Mouse (Mus musculus) liver, embryonic 12.5 days (tissue): Measurements from ENCODE around the gene Tax1bp3. TPM values are rescaled to one million over a fixed set of nuclear protein-coding genes. Genes with fewer than 3 reads are reported as not detected.

ENCODE experiments used
- polyA plus RNA-seq: library from polyadenylated mRNA; unstranded; fragments of >200 nt; fragmentation: Nextera tagmentation; extraction: Ambion mirVana; gene quantifications from 2 replicates; pipeline ENCODE4 v1.2.1, GENCODE M21; 2016

Tax1bp3 gene
- polyA plus RNA-seq, 1 experiment from 2014 or later: 44.5 TPM

Other genes with a start within 250 kb of the Tax1bp3 start
- gene Atp2a3, start 215.9 kb upstream of the Tax1bp3 start, polyA plus RNA-seq: 17.5 and 18.9 TPM in 2 replicates
- 12.7 and 15.0 TPM in 2 replicates for gene P2rx1, start 178.0 kb upstream of the Tax1bp3 start, polyA plus RNA-seq
- gene Camkk1, start 158.1 kb upstream of the Tax1bp3 start, polyA plus RNA-seq: 1.8 and 1.9 TPM in 2 replicates
- 7.5 and 7.9 TPM in 2 replicates for gene Ncbp3, start 129.3 kb upstream of the Tax1bp3 start, polyA plus RNA-seq
- gene Itgae, start 86.5 kb upstream of the Tax1bp3 start, polyA plus RNA-seq: 0.14 and 0.19 TPM in 2 replicates
- 18.4 and 18.5 TPM in 2 replicates for gene Haspin, start 38.8 kb upstream of the Tax1bp3 start, polyA plus RNA-seq
- gene P2rx5, start 16.7 kb upstream of the Tax1bp3 start, polyA plus RNA-seq: 0.32 and 0.54 TPM in 2 replicates
- 108 and 110 TPM in 2 replicates for gene Emc6, start within 50 bp of the Tax1bp3 start, polyA plus RNA-seq
- gene Ctns, start 22.0 kb downstream of the Tax1bp3 start, polyA plus RNA-seq: 7.5 and 8.2 TPM in 2 replicates
- 2.1 and 2.3 TPM in 2 replicates for gene Shpk, start 22.4 kb downstream of the Tax1bp3 start, polyA plus RNA-seq
- gene Trpv1, start 57.2 kb downstream of the Tax1bp3 start, polyA plus RNA-seq: not detected in 2 replicates
- not detected in 2 replicates for gene Trpv3, start 90.3 kb downstream of the Tax1bp3 start, polyA plus RNA-seq
- 1.1 and 1.2 TPM in 2 replicates for gene Aspa, start 152.5 kb downstream of the Tax1bp3 start, polyA plus RNA-seq
- gene Gm49340, start 152.7 kb downstream of the Tax1bp3 start, polyA plus RNA-seq: not detected in 2 replicates
- gene Spata22, start 152.7 kb downstream of the Tax1bp3 start, polyA plus RNA-seq: 1.0 and 1.9 TPM in 2 replicates
- not detected in 2 replicates for gene Olfr20, start 173.7 kb downstream of the Tax1bp3 start, polyA plus RNA-seq
- gene Olfr376, start 194.2 kb downstream of the Tax1bp3 start, polyA plus RNA-seq: not detected in 2 replicates
- not detected in 2 replicates for gene Olfr1, start 222.5 kb downstream of the Tax1bp3 start, polyA plus RNA-seq